In genomic region chr12:40223676-40224075, GRCm38 (mm10) we compare ENCODE assay signal across 9 mouse cellular contexts. TPM values are rescaled to one million over a fixed set of nuclear protein-coding genes. Genes with fewer than 3 reads are reported as not detected.
DNase-seq lines count a peak whose midpoint lies in the region; ATAC-seq and TF ChIP-seq lines count a peak whose summit lies in the region.
"Had no signal": no experiment of that assay in that cellular context is flagged by ENCODE, and none has a peak within 500 bp of the region (broad histone marks: within the 10 kb centered on the region; RNA-seq: fewer than 3 reads in every experiment).

No protein-coding gene starts in this region.

- H3K4me1 ChIP-seq in heart, embryonic 11.5 days (ENCODE audit: control insufficient read depth, insufficient read depth, low read length), result peaks cover 13% of the 10 kb centered on the region
- H3K4me1 ChIP-seq in liver, embryonic 15.5 days (replicated peaks), result peaks cover 32% of the 10 kb centered on the region

- no peaks in the 10 kb centered on the region for H3K27me3 ChIP-seq in heart, embryonic 11.5 days (ENCODE audit: control insufficient read depth, insufficient read depth, low read length)
- H3K27me3 ChIP-seq in liver, embryonic 15.5 days, result no peaks in the 10 kb centered on the region

- peak overlapping the region; percentile 89 for H3K4me3 ChIP-seq in layer of hippocampus, adult 2 months
- H3K4me3 ChIP-seq in heart, embryonic 11.5 days (ENCODE audit: low read depth, low read length), result peak overlapping the region; percentile 99
- H3K4me3 ChIP-seq in liver, embryonic 15.5 days (replicated peaks), result peak overlapping the region; percentile 97

- peak overlapping the region; percentile 69; the same call in 1 of the 2 replicates for H3K9ac ChIP-seq in heart, embryonic 11.5 days (ENCODE audit: low read depth, low read length)
- peak overlapping the region; percentile 45 for H3K9ac ChIP-seq in liver, embryonic 15.5 days

- 51% methylated on average over 10 of the region's 10 CpGs for WGBS in heart, embryonic 11.5 days (ENCODE audit: insufficient replicate concordance)
- WGBS in liver, embryonic 15.5 days (ENCODE audit: insufficient replicate concordance), result 39% methylated on average over 10 of the region's 10 CpGs

- no peaks in the 10 kb centered on the region for H3K9me3 ChIP-seq in heart, embryonic 11.5 days (replicated peaks; ENCODE audit: control insufficient read depth, low read length)
- H3K9me3 ChIP-seq in liver, embryonic 15.5 days (replicated peaks), result no peaks in the 10 kb centered on the region

- no peaks in the 10 kb centered on the region for H3K36me3 ChIP-seq in heart, embryonic 11.5 days (ENCODE audit: control insufficient read depth, insufficient read depth, low read length)
- no peaks in the 10 kb centered on the region for H3K36me3 ChIP-seq in liver, embryonic 15.5 days (replicated peaks)

- ATAC-seq in heart, embryonic 11.5 days (replicated peaks; ENCODE audit: insufficient number of reproducible peaks, low FRiP score, low TSS enrichment), result no peak
- ATAC-seq in liver, embryonic 15.5 days (ENCODE audit: insufficient read depth), result no peak

- H3K27ac ChIP-seq in layer of hippocampus, adult 2 months, result peak overlapping the region; percentile 90
- peak overlapping the region; percentile 74; the same call in 1 of the 2 replicates for H3K27ac ChIP-seq in heart, embryonic 11.5 days (ENCODE audit: low read depth, low read length)
- peak overlapping the region; percentile 45; the same call in 1 of the 2 replicates for H3K27ac ChIP-seq in liver, embryonic 15.5 days (replicated peaks)

- H3K4me2 ChIP-seq in heart, embryonic 11.5 days, result peak overlapping the region; percentile 77
- peak overlapping the region; percentile 95 for H3K4me2 ChIP-seq in liver, embryonic 15.5 days

- no peak for DNase-seq in layer of hippocampus, adult 2 months (ENCODE audit: low spot score in 2 of 2)
- no peak for DNase-seq in layer of hippocampus, adult 11-12 months (ENCODE audit: low spot score)
- peak; percentile 32 for DNase-seq in cerebellum, adult 8-10 months
- no peak for DNase-seq in ovary, adult 18-20 months (ENCODE audit: low spot score)
- DNase-seq in frontal cortex, postnatal 14 days (ENCODE audit: low spot score in 2 of 2), result no peak
- no peak for DNase-seq in frontal cortex, postnatal 25 days (ENCODE audit: low spot score in 2 of 2)

- no peak for TF ChIP-seq CTCF in layer of hippocampus, adult 2 months (conservative IDR thresholded peaks at IDR 0.05)

RNA-seq across cellular contexts. Expression of gene Lsmem1, which starts 24.4 kb away (rescaled TPM):
- under 1 TPM; 0.37 to 0.72 TPM for total RNA-seq in layer of hippocampus, adult 2 months (2021)
- 21.4 and 23.9 TPM in 2 replicates for polyA plus RNA-seq in heart, embryonic 11.5 days (2014; fragmentation: Nextera tagmentation; extraction: Ambion mirVana)
- polyA plus RNA-seq in liver, embryonic 15.5 days (2015; fragmentation: Nextera tagmentation; extraction: Ambion mirVana), result 0.09 TPM in 1 of 2 replicates, not detected in the other
- total RNA-seq: common myeloid progenitor, adult 5-6 weeks had no signal

RNA-seq across cellular contexts. Expression of gene Ifrd1, which starts 24.6 kb away (rescaled TPM):
- total RNA-seq in layer of hippocampus, adult 2 months (2021), result 100 to 1,000 TPM in 1 of 2 experiments, 10 to 100 TPM in 1; 89.3 to 102 TPM
- polyA plus RNA-seq in heart, embryonic 11.5 days (2014; fragmentation: Nextera tagmentation; extraction: Ambion mirVana), result 93.6 and 103 TPM in 2 replicates
- 38.4 and 43.8 TPM in 2 replicates for polyA plus RNA-seq in liver, embryonic 15.5 days (2015; fragmentation: Nextera tagmentation; extraction: Ambion mirVana)

Comparison
In these comparisons a context has a peak if more than half of its experiments do, and no peak if none do; other contexts are left out.
1. RNA of gene Lsmem1, which starts 24.4 kb away (polyA plus RNA-seq): 21.4 to 23.9 TPM in heart, embryonic 11.5 days; 0.09 TPM in liver, embryonic 15.5 days; every median in the first group is over 10 times any median in the second.
2. Peak in every context shown above with its lines, with median percentiles within 50 percentile points of each other: H3K27ac ChIP-seq and H3K4me3 ChIP-seq.